Mouse (Mus musculus) limb, embryonic 13.5 days (tissue): ENCODE measurements at regions not wholly inside any gene's neighbourhood (a gene's known extent, or its start where the extent isn't known, plus 50 kb on each side); places are given as distances from the start of the nearest gene placed in this dataset.

ENCODE experiments used
- ATAC-seq: fragments of 200-750 bp; cut with Nextera tagmentation; 2 replicates; pipeline ENCODE4 v1.8.0; 2017; ENCODE audit warnings: low read depth, moderate number of reproducible peaks, moderate TSS enrichment; ENCODE audit not compliant: low FRiP score
- H3K27ac ChIP-seq: fragments of 300-500 bp; sonication (generic); 2 replicates; pipeline ENCODE4 v1.5.1; 2015; ENCODE audit warnings: inconsistent platforms, mild to moderate bottlenecking, moderate library complexity
- H3K27me3 ChIP-seq: fragments of 300-500 bp; sonication (generic); 2 replicates; pipeline ENCODE4 v1.6.1; 2015; ENCODE audit warnings: mild to moderate bottlenecking, inconsistent platforms
- H3K36me3 ChIP-seq: fragments of 300-500 bp; sonication (generic); 2 replicates; pipeline ENCODE4 v1.6.1; 2015; ENCODE audit warnings: inconsistent platforms, mild to moderate bottlenecking, moderate library complexity
- H3K4me1 ChIP-seq: fragments of 300-500 bp; sonication (generic); 2 replicates; pipeline ENCODE4 v1.6.1; 2015; ENCODE audit warnings: inconsistent platforms
- H3K4me2 ChIP-seq: fragments of 300-500 bp; sonication (generic); replicated peaks from 2 replicates; pipeline ENCODE4 v1.6.1; 2015; ENCODE audit warnings: inconsistent platforms, mild to moderate bottlenecking, moderate library complexity
- H3K4me3 ChIP-seq: fragments of 300-500 bp; sonication (generic); 2 replicates; pipeline ENCODE4 v1.5.1; 2015; ENCODE audit warnings: moderate library complexity, mild to moderate bottlenecking, inconsistent platforms
- H3K9ac ChIP-seq: fragments of 300-500 bp; sonication (generic); 2 replicates; pipeline ENCODE4 v1.6.1; 2015; ENCODE audit warnings: mild to moderate bottlenecking, inconsistent platforms
- H3K9me3 ChIP-seq: fragments of 300-500 bp; sonication (generic); 2 replicates; pipeline ENCODE4 v1.6.1; 2016; ENCODE audit warnings: inconsistent platforms
- WGBS: fragments of 180-500 bp; shearing (Covaris S2); methylation state at CpG from one replicate; pipeline ENCODE4 v1.1.7; 2015; 5-methylcytosine and 5-hydroxymethylcytosine counted together

GRCm38 (mm10) chr12:104560934-104561565 lies 87.9 kb upstream of the Gsc start:
- Histone ChIP-seq H3K36me3 (no peaks in the 10 kb centered on the region), H3K4me3 (no peak overlapping the region), H3K27me3 (no peaks in the 10 kb centered on the region; the same call in 1 of the 2 replicates), H3K27ac (no peak overlapping the region), H3K4me2 (no peak overlapping the region), H3K9me3 (no peaks in the 10 kb centered on the region), H3K9ac (no peak overlapping the region), H3K4me1 (peaks cover 8% of the 10 kb centered on the region)
- 52% methylated on average over 14 of the region's 14 CpGs for WGBS
- ATAC-seq = no peak

- peaks cover 20% of the 10 kb centered on the region for H3K4me1 ChIP-seq
- no peak overlapping the region for H3K27ac ChIP-seq
- no peaks in the 10 kb centered on the region for H3K9me3 ChIP-seq
- no peak overlapping the region for H3K9ac ChIP-seq
- no peak overlapping the region for H3K4me2 ChIP-seq
- no peak for ATAC-seq
- peaks cover 4% of the 10 kb centered on the region; the same call in 1 of the 2 replicates for H3K27me3 ChIP-seq
- H3K4me3 ChIP-seq = no peak overlapping the region
- no peaks in the 10 kb centered on the region for H3K36me3 ChIP-seq
- 48% methylated on average over 4 of the region's 4 CpGs for WGBS
Observed at GRCm38 (mm10) chr12:104557761-104558160, 84.6 kb upstream of the Gsc start.

- Histone ChIP-seq H3K4me1 (peaks cover 20% of the 10 kb centered on the region), H3K27ac (no peak overlapping the region), H3K4me2 (no peak overlapping the region), H3K4me3 (no peak overlapping the region), H3K27me3 (peaks cover 4% of the 10 kb centered on the region; the same call in 1 of the 2 replicates), H3K9ac (no peak overlapping the region), H3K9me3 (no peaks in the 10 kb centered on the region), H3K36me3 (no peaks in the 10 kb centered on the region)
- no peak for ATAC-seq
- 56% methylated on average over 10 of the region's 10 CpGs for WGBS
Observed at GRCm38 (mm10) chr12:104557307-104557706, 84.2 kb upstream of the Gsc start.

GRCm38 (mm10) chr12:104548586-104548985 lies 75.5 kb upstream of the Gsc start:
- peaks cover 9% of the 10 kb centered on the region; the same call in 1 of the 2 replicates for H3K4me1 ChIP-seq
- H3K4me3 ChIP-seq = no peak overlapping the region
- WGBS = 83% methylated on average over 2 of the region's 2 CpGs
- no peak overlapping the region for H3K27ac ChIP-seq
- no peaks in the 10 kb centered on the region for H3K9me3 ChIP-seq
- H3K9ac ChIP-seq = no peak overlapping the region
- ATAC-seq = no peak
- no peak overlapping the region for H3K4me2 ChIP-seq
- peaks cover 20% of the 10 kb centered on the region for H3K27me3 ChIP-seq
- H3K36me3 ChIP-seq = no peaks in the 10 kb centered on the region

DNA sequence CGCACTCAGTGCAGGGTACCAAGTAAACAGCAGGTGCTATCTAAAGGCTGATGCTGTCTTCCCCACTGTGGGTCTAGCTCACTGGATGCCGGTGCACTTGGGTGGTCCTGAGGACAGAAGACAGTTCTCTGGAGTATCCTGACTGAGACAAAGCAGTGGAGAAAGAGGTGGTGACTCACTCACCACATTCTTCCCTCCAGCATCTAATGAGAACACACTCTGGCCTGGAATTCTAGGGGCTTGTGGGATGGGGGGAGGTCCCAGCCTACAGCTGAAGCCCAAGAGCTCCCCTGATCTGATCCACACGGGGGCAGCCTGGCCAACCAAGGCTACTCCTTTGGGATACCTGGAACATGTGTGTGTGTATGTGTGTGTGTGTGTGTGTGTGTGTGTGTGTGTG lies 74.4 kb upstream of the Gsc start:
- Histone ChIP-seq H3K4me2 (no peak overlapping the region), H3K4me3 (no peak overlapping the region), H3K9ac (no peak overlapping the region), H3K27ac (no peak overlapping the region), H3K9me3 (no peaks in the 10 kb centered on the region), H3K27me3 (peaks cover 20% of the 10 kb centered on the region), H3K36me3 (no peaks in the 10 kb centered on the region), H3K4me1 (0 out of 2 replicates have a peak, but pooled peaks cover 9% of the 10 kb centered on the region)
- WGBS = 68% methylated on average over 3 of the region's 3 CpGs
- ATAC-seq = no peak

DNA sequence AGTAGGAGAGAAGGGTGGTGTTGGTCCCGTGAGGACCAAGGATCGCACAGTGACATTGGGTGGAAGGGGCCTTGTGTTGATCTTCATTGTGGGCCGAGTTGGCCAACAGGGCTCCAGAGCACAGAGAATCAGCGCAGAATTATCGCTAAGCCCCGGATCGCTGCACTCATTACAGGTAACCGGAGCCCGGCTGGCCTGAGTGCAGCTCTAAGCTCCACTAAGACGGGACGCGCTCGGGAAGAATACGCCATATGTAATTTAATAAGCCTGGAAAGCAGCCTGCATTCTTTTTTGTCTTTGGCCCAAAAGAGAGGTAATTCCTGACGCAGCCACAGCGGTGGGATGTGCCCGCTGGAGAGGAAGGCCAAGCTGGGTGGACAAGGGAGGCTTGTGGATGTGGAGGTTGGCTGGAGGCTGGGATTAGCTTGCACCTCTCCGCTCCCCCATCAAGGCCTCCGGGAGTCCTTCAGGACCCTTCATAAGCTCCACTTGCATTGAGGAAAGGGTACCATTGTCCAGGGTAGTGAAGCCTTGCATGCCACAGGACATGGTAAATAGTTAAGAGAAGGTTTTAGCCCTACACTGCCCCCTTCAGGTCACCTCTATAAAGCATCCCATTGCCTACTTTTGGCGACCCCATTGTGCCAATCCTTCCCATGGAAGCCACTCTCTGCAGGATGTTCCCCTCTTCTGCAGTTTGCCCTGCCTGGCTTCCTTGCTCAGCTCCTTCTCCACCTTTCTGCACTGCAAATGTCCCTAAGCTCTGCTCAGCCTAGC lies 73.1 kb upstream of the Gsc start:
- H3K9ac ChIP-seq = no peak overlapping the region
- no peaks in the 10 kb centered on the region for H3K9me3 ChIP-seq
- no peaks in the 10 kb centered on the region for H3K36me3 ChIP-seq
- WGBS = 70% methylated on average over 20 of the region's 20 CpGs
- no peak overlapping the region for H3K4me2 ChIP-seq
- no peak overlapping the region for H3K4me3 ChIP-seq
- H3K4me1 ChIP-seq = 0 out of 2 replicates have a peak, but pooled peaks cover 9% of the 10 kb centered on the region
- no peak for ATAC-seq
- H3K27ac ChIP-seq = no peak overlapping the region
- peaks cover 20% of the 10 kb centered on the region for H3K27me3 ChIP-seq

DNA sequence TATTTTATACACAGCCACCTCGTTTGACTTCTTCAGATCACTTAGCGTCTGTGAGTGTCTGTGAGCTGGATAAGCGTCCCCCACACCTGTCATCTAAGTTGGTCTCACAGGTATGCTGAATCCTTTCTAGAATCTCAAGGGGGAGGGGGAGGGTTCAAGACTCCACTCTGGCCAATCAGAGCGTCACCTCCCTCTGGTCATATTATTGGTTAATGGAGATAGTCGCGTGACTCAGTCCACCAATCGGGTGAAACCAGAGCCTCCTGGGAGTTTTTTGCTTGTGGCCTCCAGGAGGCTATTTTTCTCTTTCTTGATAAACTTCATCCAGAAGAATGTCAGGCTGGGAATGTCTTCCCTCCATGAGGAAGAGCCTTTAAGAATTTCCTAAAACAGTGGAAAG lies 66.8 kb upstream of the Gsc start:
- H3K4me1 ChIP-seq = peaks cover 11% of the 10 kb centered on the region; the same call in 1 of the 2 replicates
- 91% methylated on average over 7 of the region's 7 CpGs for WGBS
- no peak overlapping the region for H3K9ac ChIP-seq
- H3K27me3 ChIP-seq = peaks cover 3% of the 10 kb centered on the region; the same call in 1 of the 2 replicates
- H3K4me2 ChIP-seq = no peak overlapping the region
- no peaks in the 10 kb centered on the region for H3K9me3 ChIP-seq
- no peaks in the 10 kb centered on the region for H3K36me3 ChIP-seq
- no peak for ATAC-seq
- no peak overlapping the region for H3K27ac ChIP-seq
- H3K4me3 ChIP-seq = no peak overlapping the region

DNA sequence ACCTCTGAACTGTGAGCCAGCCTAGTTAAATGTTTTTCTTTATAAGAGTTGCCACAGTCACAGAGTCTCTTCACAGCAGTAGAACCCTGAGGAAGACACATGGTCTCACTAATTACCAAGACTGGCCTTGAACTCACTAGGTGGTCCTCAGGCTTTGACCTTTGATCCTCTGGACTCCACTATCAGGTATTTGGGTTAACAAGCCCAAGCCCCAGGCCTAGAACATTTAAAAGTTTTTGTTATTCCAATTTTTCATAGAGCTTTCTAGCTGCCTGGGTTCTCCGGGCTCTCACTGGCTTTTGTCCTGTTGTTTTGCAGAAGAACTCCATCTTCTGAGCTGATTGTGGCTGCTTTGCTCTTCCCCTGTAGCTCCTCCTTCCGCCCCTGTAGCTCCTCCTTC lies 65.3 kb upstream of the Gsc start:
- Histone ChIP-seq H3K36me3 (no peaks in the 10 kb centered on the region), H3K4me1 (peaks cover 9% of the 10 kb centered on the region; the same call in 1 of the 2 replicates), H3K9ac (no peak overlapping the region), H3K27ac (no peak overlapping the region), H3K27me3 (peaks cover 2% of the 10 kb centered on the region; the same call in 1 of the 2 replicates), H3K9me3 (no peaks in the 10 kb centered on the region), H3K4me2 (no peak overlapping the region), H3K4me3 (no peak overlapping the region)
- ATAC-seq = no peak
- WGBS = 82% methylated on average over 2 of the region's 2 CpGs

- peak overlapping the region; percentile 19; the same call in 1 of the 2 replicates for H3K4me2 ChIP-seq
- H3K36me3 ChIP-seq = no peaks in the 10 kb centered on the region
- peaks cover 20% of the 10 kb centered on the region for H3K4me1 ChIP-seq
- H3K9me3 ChIP-seq = peaks cover 9% of the 10 kb centered on the region; the same call in 1 of the 2 replicates
- peaks cover 30% of the 10 kb centered on the region for H3K27me3 ChIP-seq
- WGBS = 12% methylated on average over 29 of the region's 29 CpGs
- no peak for ATAC-seq
- no peak overlapping the region for H3K27ac ChIP-seq
- peak overlapping the region; percentile 35; the same call in 1 of the 2 replicates for H3K9ac ChIP-seq
- H3K4me3 ChIP-seq = no peak overlapping the region
Observed at GRCm38 (mm10) chr12:104531512-104532447, 58.6 kb upstream of the Gsc start.

- no peak for ATAC-seq
- Histone ChIP-seq H3K27ac (no peak overlapping the region), H3K4me3 (no peak overlapping the region), H3K9ac (no peak overlapping the region), H3K4me1 (peaks cover 15% of the 10 kb centered on the region), H3K27me3 (peaks cover 30% of the 10 kb centered on the region), H3K9me3 (peaks cover 19% of the 10 kb centered on the region), H3K4me2 (no peak overlapping the region), H3K36me3 (no peaks in the 10 kb centered on the region; the same call in 1 of the 2 replicates)
- WGBS = 70% methylated on average over 4 of the region's 4 CpGs
Observed at GRCm38 (mm10) chr12:104530586-104530985, 57.5 kb upstream of the Gsc start.
